Mouse (Mus musculus) MEL (cell line): ENCODE measurements at regions not wholly inside any gene's neighbourhood (a gene's known extent, or its start where the extent isn't known, plus 50 kb on each side); places are given as distances from the start of the nearest gene placed in this dataset.

Source experiments
- CTCF ChIP-seq, 3 experiments: IDR thresholded peaks in 2 of 3; conservative IDR thresholded peaks in 1 of 3; 2 replicates each; pipeline ENCODE4 v1.5.1; 2011 to 2012; ENCODE audit warnings: low read length in 3 of 3, low read depth in 2 of 3, mild to moderate bottlenecking in 2 of 3, improper control_type of control experiment in 1 of 3, inconsistent platforms in 1 of 3, mixed read lengths in 1 of 3, moderate library complexity in 1 of 3; ENCODE audit not compliant: control insufficient read depth in 1 of 3, insufficient read depth in 1 of 3, poor library complexity in 1 of 3, severe bottlenecking in 1 of 3
- HCFC1 ChIP-seq: IDR thresholded peaks from 2 replicates; pipeline ENCODE4 v1.6.1; 2012; ENCODE audit warnings: low read depth, mild to moderate bottlenecking, inconsistent platforms, low read length, improper control_type of control experiment, moderate library complexity
- MAX ChIP-seq: IDR thresholded peaks from 2 replicates; pipeline ENCODE4 v1.6.1; 2011; ENCODE audit warnings: low read length, improper control_type of control experiment
- NELFE ChIP-seq: IDR thresholded peaks from 2 replicates; pipeline ENCODE4 v1.6.1; 2011; ENCODE audit warnings: low read depth, low read length, improper control_type of control experiment
- SIN3A ChIP-seq: IDR thresholded peaks from 2 replicates; pipeline ENCODE4 v1.6.1; 2012; ENCODE audit warnings: low read length, improper control_type of control experiment, inconsistent platforms
- TAL1 ChIP-seq: IDR thresholded peaks from 2 replicates; pipeline ENCODE4 v1.6.1; 2012; ENCODE audit warnings: mild to moderate bottlenecking, inconsistent platforms, low read length, moderate library complexity, mixed read lengths
- TCF12 ChIP-seq: IDR thresholded peaks from 2 replicates; pipeline ENCODE4 v1.6.1; 2014; ENCODE audit warnings: low read depth, mild to moderate bottlenecking, inconsistent platforms, low read length, improper control_type of control experiment, moderate library complexity
- UBTF ChIP-seq: IDR thresholded peaks from 2 replicates; pipeline ENCODE4 v1.6.1; 2012; ENCODE audit warnings: low read depth, mild to moderate bottlenecking, inconsistent platforms, low read length, improper control_type of control experiment, moderate library complexity, borderline replicate concordance; ENCODE audit not compliant: insufficient read depth
- USF2 ChIP-seq, 2 experiments: IDR thresholded peaks; 2 replicates each; pipeline ENCODE4 v1.6.1; 2011 to 2012; ENCODE audit warnings: improper control_type of control experiment in 2 of 2, low read length in 2 of 2, borderline replicate concordance in 1 of 2, inconsistent platforms in 1 of 2, low read depth in 1 of 2, mild to moderate bottlenecking in 1 of 2; ENCODE audit not compliant: insufficient read depth in 1 of 2
- ZKSCAN1 ChIP-seq: IDR thresholded peaks from 2 replicates; pipeline ENCODE4 v1.6.1; 2012; ENCODE audit warnings: low read depth, mild to moderate bottlenecking, inconsistent platforms, low read length, improper control_type of control experiment, moderate library complexity

DNA sequence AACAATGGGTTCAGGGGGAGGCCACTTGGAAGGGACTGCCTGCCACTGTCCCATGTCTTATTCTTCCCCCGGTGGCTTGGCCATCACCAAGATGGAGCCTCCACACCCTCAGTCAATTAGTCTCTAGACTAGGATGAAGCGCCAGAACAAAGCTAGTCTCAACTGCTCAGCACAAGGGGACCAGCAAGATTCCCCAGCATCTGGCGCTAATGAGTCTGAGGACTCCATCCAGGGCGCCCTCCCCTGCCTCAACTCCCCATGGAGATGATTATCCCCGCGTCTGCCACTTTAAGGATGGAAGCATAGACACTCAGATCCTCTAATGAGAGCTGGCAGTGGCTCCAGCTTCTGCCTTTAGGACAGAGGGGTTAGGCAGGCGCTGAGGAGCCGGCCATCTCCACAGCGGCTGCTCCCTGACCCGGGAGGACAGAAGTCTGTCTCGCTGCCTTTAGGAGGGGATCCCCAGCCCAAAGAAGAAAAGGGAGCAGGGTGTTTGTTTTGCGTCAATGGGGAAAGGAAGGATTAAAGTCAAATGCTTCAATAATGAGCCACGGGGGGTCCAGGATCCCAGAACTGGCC lies 81.7 kb upstream of the Rbm19 start:
- TF ChIP-seq NELFE (no peak), CTCF (IDR thresholded peaks at IDR 0.05 in 2 of 3, conservative IDR thresholded peaks at IDR 0.05 in 1 of 3; ENCODE audit: control insufficient read depth in 1 of 3, insufficient read depth in 1 of 3, low read depth in 2 of 3, low read length in 3 of 3, poor library complexity in 1 of 3, severe bottlenecking in 1 of 3) (no peak), SIN3A (no peak), MAX (no peak), TAL1 (no peak), UBTF (no peak), HCFC1 (no peak), USF2 (IDR thresholded peaks at IDR 0.05; ENCODE audit: borderline replicate concordance in 1 of 2, insufficient read depth in 1 of 2, low read depth in 1 of 2, low read length in 2 of 2) (no peak), ZKSCAN1 (no peak), TCF12 (no peak)
